Mouse (Mus musculus) liver, postnatal 0 days (tissue): ENCODE results near the gene Carnmt1.

Experiments used
- CTCF ChIP-seq: sonication (generic); IDR thresholded peaks from 2 replicates; pipeline ENCODE4 v1.5.1; 2016; ENCODE audit warnings: antibody characterized with exemption, low read depth
- EP300 ChIP-seq: IDR thresholded peaks from 2 replicates; pipeline ENCODE4 v1.6.1; 2016; ENCODE audit warnings: antibody characterized with exemption, low read depth, mild to moderate bottlenecking

- TF ChIP-seq CTCF: peak; percentile 33; the same call in 1 of the 2 replicates
- no peak for TF ChIP-seq EP300
Observed at GRCm38 (mm10) chr19:18663904-18664303, 6.7 kb upstream of the Carnmt1 start.
